16 mouse cellular contexts compared by ENCODE assay signal in genomic region chr11:88655214-88655566, GRCm38 (mm10).
DNase-seq lines count a peak whose midpoint lies in the region; ATAC-seq and TF ChIP-seq lines count a peak whose summit lies in the region.
"Had no signal": no experiment of that assay in that cellular context is flagged by ENCODE, and none has a peak within 500 bp of the region (broad histone marks: within the 10 kb centered on the region; RNA-seq: fewer than 3 reads in every experiment).

No protein-coding gene starts in this region.

- no peak overlapping the region for H3K9ac ChIP-seq in heart, embryonic 14.5 days (ENCODE audit: low read length)
- no peak overlapping the region for H3K9ac ChIP-seq in limb, embryonic 14.5 days (ENCODE audit: low read depth, low read length, severe bottlenecking)
- H3K9ac ChIP-seq: midbrain, embryonic 15.5 days had no signal

- H3K27me3 ChIP-seq in cerebellum, adult 2 months (ENCODE audit: control insufficient read depth, insufficient read depth, low read length), result no peaks in the 10 kb centered on the region
- H3K27me3 ChIP-seq in heart, embryonic 14.5 days (ENCODE audit: control insufficient read depth, insufficient read depth, low read length), result no peaks in the 10 kb centered on the region
- no peaks in the 10 kb centered on the region for H3K27me3 ChIP-seq in limb, embryonic 14.5 days (ENCODE audit: control insufficient read depth, insufficient read depth, low read length)
- H3K27me3 ChIP-seq: megakaryocyte, embryonic 14.5 days; midbrain, embryonic 15.5 days had no signal

- TF ChIP-seq CTCF in cerebellum, adult 2 months (IDR thresholded peaks at IDR 0.05; ENCODE audit: borderline replicate concordance, insufficient read depth, low read depth, low read length), result no peak
- no peak for TF ChIP-seq CTCF in left cerebral cortex, adult 2 months (IDR thresholded peaks at IDR 0.05)

- H3K4me1 ChIP-seq in cerebellum, adult 2 months (ENCODE audit: control insufficient read depth, insufficient read depth, low read length), result peaks cover 10% of the 10 kb centered on the region
- H3K4me1 ChIP-seq in heart, embryonic 14.5 days (ENCODE audit: control insufficient read depth in 2 of 2, insufficient read depth in 2 of 2, low read length in 2 of 2), result peaks cover 21 to 57% of the 10 kb centered on the region in 2 experiments
- H3K4me1 ChIP-seq in limb, embryonic 14.5 days (ENCODE audit: control insufficient read depth, insufficient read depth, low read length), result peaks cover 12% of the 10 kb centered on the region

- intact Hi-C loops in left cerebral cortex, adult 2 months (cut with DNase I), result no loop called here

- no peak overlapping the region for H3K4me3 ChIP-seq in cerebellum, adult 2 months (replicated peaks; ENCODE audit: insufficient read depth, low read depth, low read length)
- H3K4me3 ChIP-seq in heart, embryonic 14.5 days (ENCODE audit: control insufficient read depth in 1 of 2, insufficient read depth in 1 of 2, low read depth in 1 of 2, low read length in 2 of 2), result no peak overlapping the region
- no peak overlapping the region for H3K4me3 ChIP-seq in left cerebral cortex, adult 2 months
- no peak overlapping the region for H3K4me3 ChIP-seq in limb, embryonic 14.5 days (replicated peaks; ENCODE audit: low read length)
- H3K4me3 ChIP-seq: megakaryocyte, embryonic 14.5 days; midbrain, embryonic 15.5 days had no signal

- H3K4me2 ChIP-seq in heart, embryonic 14.5 days (ENCODE audit: low read length), result no peak overlapping the region
- H3K4me2 ChIP-seq in limb, embryonic 14.5 days (replicated peaks; ENCODE audit: low read depth, low read length, severe bottlenecking), result no peak overlapping the region
- H3K4me2 ChIP-seq: liver, embryonic 11.5 days; midbrain, embryonic 15.5 days had no signal

- no peak for DNase-seq in cerebellum, adult 2 months
- no peak for DNase-seq in cerebellum, postnatal 36 days
- no peak for DNase-seq in heart, adult 9 months (ENCODE audit: low spot score in 2 of 2)
- no peak for DNase-seq in left cerebral cortex, adult 2 months (ENCODE audit: extremely low spot score in 1 of 2, low spot score in 2 of 2)
- DNase-seq in left cerebral cortex, adult 8-10 months (ENCODE audit: low spot score in 2 of 2), result no peak
- no peak for DNase-seq in limb, embryonic 14.5 days (ENCODE audit: low spot score)
- DNase-seq in right cerebral cortex, postnatal 25 days, result no peak
- DNase-seq: cerebellum, postnatal 10 days; right cerebral cortex, adult 18-20 months had no signal

- 93% methylated on average over 3 of the region's 3 CpGs for WGBS in cerebellum, adult 2 months
- WGBS in heart, embryonic 14.5 days, result 72% methylated on average over 3 of the region's 3 CpGs
- 80% methylated on average over 3 of the region's 3 CpGs for WGBS in limb, embryonic 14.5 days

- TF ChIP-seq POLR2A in cerebellum, adult 2 months (IDR thresholded peaks at IDR 0.05; ENCODE audit: borderline replicate concordance, insufficient read depth, low read length), result no peak
- no peak for TF ChIP-seq POLR2A in limb, embryonic 14.5 days (IDR thresholded peaks at IDR 0.05; ENCODE audit: borderline replicate concordance, extremely low read depth, insufficient read depth, insufficient read length)

- ATAC-seq in heart, embryonic 14.5 days (ENCODE audit: insufficient number of reproducible peaks, insufficient read depth, low FRiP score, low read depth), result no peak
- ATAC-seq in limb, embryonic 14.5 days (ENCODE audit: low FRiP score, low read depth), result no peak
- ATAC-seq: CD4-positive, CD25-positive, alpha-beta regulatory T cell, adult 4 months; hindbrain, postnatal 0 days; midbrain, embryonic 15.5 days had no signal

- peak overlapping the region; percentile 57; the same call in 1 of the 2 replicates for H3K27ac ChIP-seq in cerebellum, adult 2 months (ENCODE audit: insufficient read depth, low read length)
- H3K27ac ChIP-seq in heart, embryonic 14.5 days (replicated peaks in 1 of 2; ENCODE audit: control insufficient read depth in 1 of 2, insufficient read depth in 1 of 2, low read depth in 2 of 2, low read length in 2 of 2), result peak overlapping the region; percentile 34 to 66; a peak in 2 of 4 replicates
- peak overlapping the region; percentile 28; the same call in 1 of the 2 replicates for H3K27ac ChIP-seq in left cerebral cortex, adult 2 months
- peak overlapping the region; percentile 6; the same call in 1 of the 2 replicates for H3K27ac ChIP-seq in limb, embryonic 14.5 days (replicated peaks; ENCODE audit: low read depth, low read length)
- H3K27ac ChIP-seq: hindbrain, postnatal 0 days; midbrain, embryonic 15.5 days had no signal

- peaks cover 27% of the 10 kb centered on the region for H3K36me3 ChIP-seq in heart, embryonic 14.5 days (ENCODE audit: control insufficient read depth, insufficient read depth, low read length)
- H3K36me3 ChIP-seq in limb, embryonic 14.5 days (ENCODE audit: control insufficient read depth, insufficient read depth, low read length), result peaks cover 10% of the 10 kb centered on the region; the same call in 1 of the 2 replicates
- H3K36me3 ChIP-seq: midbrain, embryonic 15.5 days had no signal

- H3K9me3 ChIP-seq in heart, embryonic 14.5 days (ENCODE audit: control insufficient read depth, low read length), result no peaks in the 10 kb centered on the region
- no peaks in the 10 kb centered on the region for H3K9me3 ChIP-seq in limb, embryonic 14.5 days (ENCODE audit: control insufficient read depth, low read length)
- H3K9me3 ChIP-seq: G1E; megakaryocyte, embryonic 14.5 days; midbrain, embryonic 15.5 days had no signal

Comparison
In these comparisons a context has a peak if more than half of its experiments do, and no peak if none do; other contexts are left out.
1. H3K27ac ChIP-seq: peak in every context shown above with its lines; median percentile 57 in cerebellum, adult 2 months; 50 in heart, embryonic 14.5 days; 28 in left cerebral cortex, adult 2 months; 6 in limb, embryonic 14.5 days.